Comparison of ENCODE assay signal across 8 mouse cellular contexts in the genomic region with DNA sequence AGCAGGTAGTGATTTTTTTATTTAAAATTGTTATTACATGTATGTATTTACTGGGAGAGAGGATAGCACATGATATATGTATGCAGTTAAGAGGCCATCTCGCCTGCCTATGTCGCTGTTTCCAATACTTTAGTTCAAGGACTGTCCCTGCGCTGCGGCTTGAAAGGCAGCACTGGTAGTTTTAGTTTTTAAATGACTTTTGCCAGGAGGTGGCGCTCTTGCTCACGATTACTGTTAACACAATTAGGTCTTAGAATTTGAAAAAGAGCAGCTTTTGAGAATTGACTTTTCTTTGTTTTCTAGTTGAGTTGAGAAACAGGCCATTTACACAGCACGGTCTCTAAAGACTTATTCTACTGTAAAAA.
DNase-seq lines count a peak whose midpoint lies in the region; ATAC-seq and TF ChIP-seq lines count a peak whose summit lies in the region.

No protein-coding gene starts in this region.

- peak; percentile 77 for TF ChIP-seq CTCF in liver, postnatal 0 days (IDR thresholded peaks at IDR 0.05; ENCODE audit: low read depth)

- H3K27me3 ChIP-seq in forebrain, embryonic 16.5 days (replicated peaks; ENCODE audit: control insufficient read depth, insufficient read depth, low read length), result no peaks in the 10 kb centered on the region
- H3K27me3 ChIP-seq in liver, postnatal 0 days (ENCODE audit: insufficient read depth, low read length), result no peaks in the 10 kb centered on the region
- H3K27me3 ChIP-seq in neural tube, embryonic 15.5 days (replicated peaks), result no peaks in the 10 kb centered on the region

- peak; percentile 68 for ATAC-seq in forebrain, embryonic 16.5 days
- ATAC-seq in liver, postnatal 0 days, result no peak
- ATAC-seq in neural tube, embryonic 15.5 days (ENCODE audit: low FRiP score), result peak; percentile 66

- H3K36me3 ChIP-seq in forebrain, embryonic 16.5 days (ENCODE audit: control insufficient read depth, insufficient read depth), result no peaks in the 10 kb centered on the region
- no peaks in the 10 kb centered on the region for H3K36me3 ChIP-seq in liver, postnatal 0 days (replicated peaks; ENCODE audit: insufficient read depth, low read length)
- H3K36me3 ChIP-seq in neural tube, embryonic 15.5 days, result no peaks in the 10 kb centered on the region

- H3K4me2 ChIP-seq in forebrain, embryonic 16.5 days (ENCODE audit: low read length), result peak overlapping the region; percentile 58
- H3K4me2 ChIP-seq in liver, postnatal 0 days (ENCODE audit: low read depth, low read length), result peak overlapping the region; percentile 61
- H3K4me2 ChIP-seq in neural tube, embryonic 15.5 days, result peak overlapping the region; percentile 63

- H3K27ac ChIP-seq in forebrain, embryonic 16.5 days (ENCODE audit: low read length), result peak overlapping the region; percentile 54; the same call in 1 of the 2 replicates
- H3K27ac ChIP-seq in liver, postnatal 0 days (ENCODE audit: low read depth), result no peak overlapping the region
- peak overlapping the region; percentile 76 for H3K27ac ChIP-seq in neural tube, embryonic 15.5 days (replicated peaks)

- TF ChIP-seq EP300 in liver, postnatal 0 days (IDR thresholded peaks at IDR 0.05; ENCODE audit: low read depth), result no peak

- peak; percentile 89 for DNase-seq in MN1 (ENCODE audit: low spot score)
- peak; percentile 77 to 84 for DNase-seq in cerebellum, adult 18-20 months
- peak; percentile 33 for DNase-seq in heart, postnatal 25 days (ENCODE audit: low spot score)
- peak; percentile 18 for DNase-seq in large intestine, adult 2 months (ENCODE audit: low read depth, low spot score)
- DNase-seq in liver, postnatal 0 days, result peak; percentile 81
- DNase-seq in thymus, postnatal 10 days (ENCODE audit: low spot score in 2 of 2), result peak; percentile 29 to 81

- intact Hi-C loops in heart, postnatal 25 days (cut with DNase I), result loop anchor here (1.0 to 5.0 kb wide), 2 partner anchors 241 to 286 kb away; partner anchors contain the start of gene Rftn1

- 5% methylated on average over 7 of the region's 7 CpGs for WGBS in forebrain, embryonic 16.5 days
- WGBS in large intestine, adult 2 months, result 10% methylated on average over 7 of the region's 7 CpGs
- 6% methylated on average over 7 of the region's 7 CpGs for whole genome bisulfite sequencing in liver, postnatal 0 days (ENCODE audit: insufficient replicate concordance)
- 7% methylated on average over 7 of the region's 7 CpGs for WGBS in neural tube, embryonic 15.5 days

- H3K4me1 ChIP-seq in forebrain, embryonic 16.5 days (replicated peaks; ENCODE audit: control insufficient read depth, insufficient read depth, low read length), result peaks cover 10% of the 10 kb centered on the region
- H3K4me1 ChIP-seq in liver, postnatal 0 days (ENCODE audit: insufficient read depth), result peaks cover 2% of the 10 kb centered on the region; the same call in 1 of the 2 replicates
- H3K4me1 ChIP-seq in neural tube, embryonic 15.5 days, result peaks cover 7% of the 10 kb centered on the region

- no peaks in the 10 kb centered on the region for H3K9me3 ChIP-seq in forebrain, embryonic 16.5 days (ENCODE audit: control insufficient read depth, low read length)
- no peaks in the 10 kb centered on the region for H3K9me3 ChIP-seq in liver, postnatal 0 days (ENCODE audit: low read length)
- no peaks in the 10 kb centered on the region for H3K9me3 ChIP-seq in neural tube, embryonic 15.5 days (replicated peaks)

- H3K4me3 ChIP-seq in forebrain, embryonic 16.5 days (replicated peaks; ENCODE audit: low read length), result peak overlapping the region; percentile 31
- no peak overlapping the region for H3K4me3 ChIP-seq in liver, postnatal 0 days (ENCODE audit: low read depth, low read length)
- H3K4me3 ChIP-seq in neural tube, embryonic 15.5 days (replicated peaks), result peak overlapping the region; percentile 30

- no peak overlapping the region for H3K9ac ChIP-seq in forebrain, embryonic 16.5 days (replicated peaks; ENCODE audit: low read depth, low read length)
- H3K9ac ChIP-seq in liver, postnatal 0 days (replicated peaks), result no peak overlapping the region
- H3K9ac ChIP-seq in neural tube, embryonic 15.5 days (replicated peaks), result no peak overlapping the region

Comparison
In these comparisons a context has a peak if more than half of its experiments do, and no peak if none do; other contexts are left out.
1. DNase-seq: peak in every context shown above with its lines; median percentile 89 in MN1; 81 in liver, postnatal 0 days; 80 in cerebellum, adult 18-20 months; 55 in thymus, postnatal 10 days; 33 in heart, postnatal 25 days; 18 in large intestine, adult 2 months.